Mouse (Mus musculus): ENCODE measurements around the gene Mcmbp.

- TF ChIP-seq CTCF (IDR thresholded peaks at IDR 0.05; ENCODE audit: low read depth, low read length): no peak
- no peak for TF ChIP-seq POLR2A (IDR thresholded peaks at IDR 0.05; ENCODE audit: extremely low read depth, insufficient read depth, low read length)
These were observed 11.6 kb downstream of the Mcmbp start for GRCm38 (mm10) chr7:128728738-128729137.
